Mouse (Mus musculus) central nervous system, embryonic 14 days (tissue): Measurements from ENCODE around the gene Olfr1209. TPM values are rescaled to one million over a fixed set of nuclear protein-coding genes. Genes with fewer than 3 reads are reported as not detected.

Source experiments
- polyA plus RNA-seq: library from polyadenylated mRNA; depleted of rRNA; stranded (reverse); fragments of >200 nt; gene quantifications from 2 replicates; pipeline ENCODE4 v1.2.3, GENCODE M21; 2012; rRNA removed

Gene Olfr1209
- not detected in 2 replicates for polyA plus RNA-seq

DNA sequence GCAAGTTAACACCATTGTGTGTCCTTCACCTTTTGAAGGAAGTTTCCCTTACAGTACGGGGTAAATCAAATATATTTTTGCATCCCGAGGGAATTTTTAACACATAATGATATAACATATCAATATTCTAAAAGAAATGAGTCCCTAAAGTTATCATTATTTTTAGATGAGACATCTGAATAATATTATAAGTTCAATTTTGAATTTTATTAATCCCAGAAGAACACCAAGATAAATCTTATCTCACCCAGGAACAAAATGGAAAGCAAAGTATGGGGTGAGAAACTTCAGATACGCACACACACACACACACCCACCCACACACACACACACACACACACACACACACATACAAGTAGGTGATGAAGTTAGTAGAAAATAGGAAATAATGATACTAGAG lies at the start of gene Olfr1209:
Gene Olfr1209 (minus strand): TSS at position 101 of the 400 bp plus-strand sequence.

GRCm38 (mm10) chr2:88953669-88954068 lies 38.7 kb upstream of the Olfr1209 start, which contains the start of gene Olfr1212:
Olfr1212 (plus strand) TSS chr2:88953969.

GRCm38 (mm10) chr2:88938011-88938410 lies 23.1 kb upstream of the Olfr1209 start, which contains the start of gene Olfr1211:
Olfr1211 (minus strand) TSS chr2:88938111.

GRCm38 (mm10) chr2:88902211-88902610 lies 12.7 kb downstream of the Olfr1209 start, which contains the start of gene Olfr1208:
Olfr1208 (minus strand) TSS chr2:88902311.

GRCm38 (mm10) chr2:88862931-88863330 lies 52.0 kb downstream of the Olfr1209 start, which contains the start of gene Olfr1206:
Olfr1206 (plus strand) TSS chr2:88863231.

Other genes starting within 250 kb of the Olfr1209 start
- gene Olfr1193, start 239.5 kb downstream of the Olfr1209 start, polyA plus RNA-seq, result not detected in 2 replicates
- not detected in 2 replicates for gene Olfr1195, start 226.0 kb downstream of the Olfr1209 start, polyA plus RNA-seq
- not detected in 2 replicates for gene Olfr1196, start 210.6 kb downstream of the Olfr1209 start, polyA plus RNA-seq
- gene Olfr1197, start 182.8 kb downstream of the Olfr1209 start, polyA plus RNA-seq, result not detected in 2 replicates
- gene Olfr1198, start 163.8 kb downstream of the Olfr1209 start, polyA plus RNA-seq, result not detected in 2 replicates
- not detected in 2 replicates for gene Olfr1199, start 154.7 kb downstream of the Olfr1209 start, polyA plus RNA-seq
- not detected in 2 replicates for gene Olfr1200, start 144.7 kb downstream of the Olfr1209 start, polyA plus RNA-seq
- not detected in 2 replicates for gene Olfr1201, start 122.1 kb downstream of the Olfr1209 start, polyA plus RNA-seq
- not detected in 2 replicates for gene Olfr1202, start 100.7 kb downstream of the Olfr1209 start, polyA plus RNA-seq
- gene Olfr1205, start 85.4 kb downstream of the Olfr1209 start, polyA plus RNA-seq, result not detected in 2 replicates
- gene Olfr1204, start 65.9 kb downstream of the Olfr1209 start, polyA plus RNA-seq, result not detected in 2 replicates
- not detected in 2 replicates for gene Olfr1206, start 51.9 kb downstream of the Olfr1209 start, polyA plus RNA-seq
- not detected in 2 replicates for gene Olfr1208, start 12.8 kb downstream of the Olfr1209 start, polyA plus RNA-seq
- gene Olfr1211, start 23.0 kb upstream of the Olfr1209 start, polyA plus RNA-seq, result not detected in 2 replicates
- gene Olfr1212, start 38.8 kb upstream of the Olfr1209 start, polyA plus RNA-seq, result not detected in 2 replicates
- not detected in 2 replicates for gene Gm13762, start 65.1 kb upstream of the Olfr1209 start, polyA plus RNA-seq
- not detected in 2 replicates for gene Olfr1214, start 77.5 kb upstream of the Olfr1209 start, polyA plus RNA-seq
- gene Olfr1215, start 91.8 kb upstream of the Olfr1209 start, polyA plus RNA-seq, result not detected in 2 replicates
- gene Olfr1216, start 103.2 kb upstream of the Olfr1209 start, polyA plus RNA-seq, result not detected in 2 replicates
- not detected in 2 replicates for gene Olfr1217, start 116.9 kb upstream of the Olfr1209 start, polyA plus RNA-seq
- gene Olfr1218, start 146.0 kb upstream of the Olfr1209 start, polyA plus RNA-seq, result not detected in 2 replicates
- not detected in 2 replicates for gene Olfr1219, start 168.4 kb upstream of the Olfr1209 start, polyA plus RNA-seq
- gene Olfr1220, start 191.7 kb upstream of the Olfr1209 start, polyA plus RNA-seq, result not detected in 2 replicates
- not detected in 2 replicates for gene Olfr1221, start 202.1 kb upstream of the Olfr1209 start, polyA plus RNA-seq
- not detected in 2 replicates for gene Olfr1222, start 217.9 kb upstream of the Olfr1209 start, polyA plus RNA-seq
- not detected in 2 replicates for gene Olfr1223, start 236.4 kb upstream of the Olfr1209 start, polyA plus RNA-seq
- not detected in 2 replicates for gene Olfr1224-ps1, start 248.9 kb upstream of the Olfr1209 start, polyA plus RNA-seq